Mouse (Mus musculus): Measurements from ENCODE around the gene Sec14l5. TPM values are rescaled to one million over a fixed set of nuclear protein-coding genes. Genes with fewer than 3 reads are reported as not detected.

The Sec14l5 gene
- polyA plus RNA-seq, 1 experiment from 2014 or later = 0.48 TPM

DNA sequence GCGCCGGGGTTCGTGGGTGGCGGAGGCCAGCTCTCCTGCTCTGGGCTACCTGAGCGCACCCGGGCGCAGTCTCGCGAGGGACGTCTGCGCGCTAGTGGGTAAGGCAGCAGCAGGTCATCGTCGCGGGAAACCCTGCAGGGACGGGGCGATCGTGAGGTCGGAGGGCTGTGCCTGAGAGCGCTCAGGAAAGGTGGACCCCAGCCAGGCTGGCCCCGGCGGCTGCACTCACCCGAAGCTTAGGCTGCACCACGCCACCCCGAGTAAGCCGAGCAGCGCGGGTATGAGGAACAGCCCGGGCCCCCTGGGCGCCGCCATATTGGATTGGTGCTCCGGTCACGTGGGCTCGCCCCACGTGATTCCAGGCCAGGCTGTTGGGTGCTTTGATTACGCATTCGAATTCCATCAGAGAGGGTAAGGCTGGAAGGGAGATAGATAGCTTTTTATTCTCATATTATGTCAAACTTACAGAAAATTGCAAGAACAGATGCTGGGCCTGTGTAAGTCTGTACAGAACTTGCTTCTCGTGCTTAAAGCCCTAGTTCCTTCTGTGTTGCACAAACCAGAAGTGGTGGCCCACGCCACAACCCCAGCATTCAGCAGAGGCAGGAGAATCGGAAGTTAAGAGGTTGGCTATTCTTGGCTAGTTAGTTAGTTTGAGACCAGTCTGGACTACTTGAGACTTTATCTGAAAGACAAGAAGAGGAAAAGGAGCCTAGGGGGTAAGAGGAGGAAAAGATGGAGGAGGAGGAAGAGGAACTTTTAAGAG, 56.9 kb downstream of the Sec14l5 start, which contains the start of gene Nagpa:
Gene Nagpa, minus strand, starts transcription at position 345 of the 766 bp plus-strand sequence.
- DNase-seq (ENCODE audit: low spot score) = peak; percentile 88
- peak within 1 kb of the TSS; percentile 82 for H3K4me2 ChIP-seq (replicated peaks)
- peak within 1 kb of the TSS; percentile 64 for H3K9ac ChIP-seq
- H3K27ac ChIP-seq = no peak within 1 kb of the TSS
- H3K36me3 ChIP-seq (replicated peaks; ENCODE audit: control insufficient read depth, insufficient read depth) = peaks cover 8% of the 10 kb centered on the region; the same call in 1 of the 2 replicates
- 4% methylated on average over 40 of the region's 40 CpGs for WGBS
- H3K4me1 ChIP-seq (replicated peaks; ENCODE audit: control insufficient read depth, insufficient read depth, low read length) = 0 out of 2 replicates have a peak, but pooled peaks cover 9% of the 10 kb centered on the region
- H3K27me3 ChIP-seq (ENCODE audit: control insufficient read depth, insufficient read depth, low read length) = no peaks in the 10 kb centered on the region
- H3K9me3 ChIP-seq (ENCODE audit: control insufficient read depth, low read length) = no peaks in the 10 kb centered on the region
- peak within 1 kb of the TSS; percentile 72 for H3K4me3 ChIP-seq (replicated peaks; ENCODE audit: low read length)
- ATAC-seq (ENCODE audit: low FRiP score) = peak; percentile 89

DNA sequence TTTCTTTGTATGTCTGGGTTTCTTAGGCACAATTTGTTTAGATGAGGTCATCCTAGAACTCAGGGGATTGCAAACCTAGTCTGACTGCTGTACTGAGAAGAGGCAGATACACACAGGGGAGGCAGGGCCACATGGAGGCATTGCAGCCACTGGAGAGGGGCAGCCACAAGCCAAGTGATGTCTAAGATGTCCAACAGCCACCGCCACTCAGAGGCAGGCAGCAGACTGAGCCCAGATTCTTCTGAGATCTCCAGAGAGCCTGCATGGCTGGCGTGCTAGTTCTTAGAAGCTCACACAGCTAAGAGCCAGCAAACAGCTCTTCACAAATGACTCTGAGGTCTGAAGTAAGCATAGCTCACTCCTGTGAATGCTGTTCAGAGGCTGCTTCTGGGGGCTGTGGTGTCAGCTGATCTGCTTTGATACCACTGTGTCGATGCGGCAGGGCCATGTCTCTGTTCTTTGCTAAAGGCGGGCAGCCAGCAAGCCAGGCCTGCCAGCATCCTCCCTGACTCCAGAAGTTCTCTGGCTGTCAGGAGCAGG, 58.6 kb downstream of the Sec14l5 start:
- whole genome bisulfite sequencing = 91% methylated on average over 5 of the region's 5 CpGs
- Histone ChIP-seq H3K4me2 (replicated peaks) (no peak overlapping the region), H3K36me3 (replicated peaks; ENCODE audit: control insufficient read depth, insufficient read depth) (no peaks in the 10 kb centered on the region), H3K9me3 (ENCODE audit: control insufficient read depth, low read length) (no peaks in the 10 kb centered on the region), H3K9ac (no peak overlapping the region), H3K4me3 (replicated peaks; ENCODE audit: low read length) (no peak overlapping the region), H3K27me3 (ENCODE audit: control insufficient read depth, insufficient read depth, low read length) (no peaks in the 10 kb centered on the region), H3K4me1 (replicated peaks; ENCODE audit: control insufficient read depth, insufficient read depth, low read length) (0 out of 2 replicates have a peak, but pooled peaks cover 9% of the 10 kb centered on the region), H3K27ac (no peak overlapping the region)
- DNase-seq (ENCODE audit: low spot score) (no peak), ATAC-seq (ENCODE audit: low FRiP score) (no peak)

DNA sequence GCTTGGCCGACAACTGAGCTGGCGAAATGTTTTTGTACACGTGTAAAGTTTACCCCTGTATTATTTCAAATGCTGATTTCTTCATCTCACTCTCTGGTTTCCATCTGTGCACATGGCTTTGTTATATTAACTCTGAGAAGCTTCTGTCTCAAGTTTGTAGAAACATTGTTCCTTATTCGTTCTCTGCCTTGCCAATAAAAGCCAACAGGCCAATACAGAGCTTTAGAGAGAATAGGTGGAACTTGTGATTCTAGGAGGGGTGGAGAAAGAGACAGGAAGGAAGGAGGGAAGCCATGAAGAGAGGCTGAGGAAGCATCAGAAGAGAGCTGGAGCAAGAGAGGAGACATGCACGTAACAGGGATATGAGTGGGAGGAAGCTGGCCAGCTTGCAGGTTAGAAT, 59.1 kb downstream of the Sec14l5 start:
- Histone ChIP-seq H3K9me3 (ENCODE audit: control insufficient read depth, low read length) (no peaks in the 10 kb centered on the region), H3K4me3 (replicated peaks; ENCODE audit: low read length) (no peak overlapping the region), H3K27ac (no peak overlapping the region), H3K27me3 (ENCODE audit: control insufficient read depth, insufficient read depth, low read length) (no peaks in the 10 kb centered on the region), H3K9ac (no peak overlapping the region), H3K4me2 (replicated peaks) (no peak overlapping the region), H3K36me3 (replicated peaks; ENCODE audit: control insufficient read depth, insufficient read depth) (no peaks in the 10 kb centered on the region), H3K4me1 (replicated peaks; ENCODE audit: control insufficient read depth, insufficient read depth, low read length) (0 out of 2 replicates have a peak, but pooled peaks cover 9% of the 10 kb centered on the region)
- 73% methylated on average over 5 of the region's 5 CpGs for WGBS
- ATAC-seq (ENCODE audit: low FRiP score) (no peak), DNase-seq (ENCODE audit: low spot score) (no peak)

DNA sequence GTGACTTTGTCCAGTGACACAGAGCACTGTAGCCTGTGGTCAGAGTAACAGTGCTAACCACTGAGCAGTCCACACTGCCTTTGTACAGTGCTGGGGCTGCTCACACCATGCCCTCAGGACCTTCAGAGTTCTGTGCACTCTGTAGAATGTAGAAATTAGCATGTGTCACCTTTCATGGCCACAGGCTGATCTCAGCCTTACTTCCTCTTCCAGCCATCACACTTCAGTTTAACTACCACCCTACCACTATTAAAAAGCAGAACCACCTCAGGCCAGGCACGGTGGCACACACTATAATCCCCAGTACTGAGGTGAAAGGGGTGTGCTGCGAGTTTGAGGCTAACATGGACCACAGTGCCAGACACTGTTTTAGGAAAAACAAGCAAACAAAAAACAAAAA, 63.5 kb downstream of the Sec14l5 start:
- Histone ChIP-seq H3K9ac (no peak overlapping the region), H3K4me2 (replicated peaks) (no peak overlapping the region), H3K27me3 (ENCODE audit: control insufficient read depth, insufficient read depth, low read length) (no peaks in the 10 kb centered on the region), H3K4me3 (replicated peaks; ENCODE audit: low read length) (no peak overlapping the region), H3K4me1 (replicated peaks; ENCODE audit: control insufficient read depth, insufficient read depth, low read length) (no peaks in the 10 kb centered on the region), H3K9me3 (ENCODE audit: control insufficient read depth, low read length) (no peaks in the 10 kb centered on the region), H3K36me3 (replicated peaks; ENCODE audit: control insufficient read depth, insufficient read depth) (no peaks in the 10 kb centered on the region), H3K27ac (no peak overlapping the region)
- ATAC-seq (ENCODE audit: low FRiP score) (no peak), DNase-seq (ENCODE audit: low spot score) (no peak)
- WGBS = 83% methylated on average over 2 of the region's 2 CpGs

GRCm38 (mm10) chr16:5212150-5212549, 65.2 kb downstream of the Sec14l5 start:
- Histone ChIP-seq H3K9me3 (ENCODE audit: control insufficient read depth, low read length) (no peaks in the 10 kb centered on the region), H3K27me3 (ENCODE audit: control insufficient read depth, insufficient read depth, low read length) (no peaks in the 10 kb centered on the region), H3K4me3 (replicated peaks; ENCODE audit: low read length) (no peak overlapping the region), H3K9ac (no peak overlapping the region), H3K27ac (no peak overlapping the region), H3K36me3 (replicated peaks; ENCODE audit: control insufficient read depth, insufficient read depth) (no peaks in the 10 kb centered on the region), H3K4me1 (replicated peaks; ENCODE audit: control insufficient read depth, insufficient read depth, low read length) (no peaks in the 10 kb centered on the region), H3K4me2 (replicated peaks) (no peak overlapping the region)
- no peak for DNase-seq (ENCODE audit: low spot score)
- no peak for ATAC-seq (ENCODE audit: low FRiP score)
- 91% methylated on average over 3 of the region's 3 CpGs for WGBS

DNA sequence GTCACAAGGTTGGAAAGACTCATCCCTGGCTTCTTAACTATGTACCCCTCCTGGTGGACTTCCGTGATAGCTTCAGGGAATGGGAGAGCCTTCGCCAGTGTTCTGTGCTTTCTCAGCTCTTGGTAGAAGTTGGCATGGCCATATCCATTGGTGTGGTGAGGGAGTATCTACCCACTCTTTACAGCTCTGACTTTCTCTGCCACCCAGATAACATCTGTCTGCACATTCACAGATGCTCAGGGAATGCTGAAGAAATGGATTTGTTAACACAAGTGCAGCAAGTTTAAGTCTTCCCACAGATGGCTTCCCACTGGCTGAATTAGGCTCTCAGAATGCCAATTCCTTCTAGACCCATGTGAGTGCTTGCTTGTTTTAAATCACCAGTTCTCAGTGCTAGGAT, 67.2 kb downstream of the Sec14l5 start:
- H3K4me1 ChIP-seq (replicated peaks; ENCODE audit: control insufficient read depth, insufficient read depth, low read length) = no peaks in the 10 kb centered on the region

GRCm38 (mm10) chr16:5216686-5217085, 69.8 kb downstream of the Sec14l5 start:
- Histone ChIP-seq H3K36me3 (replicated peaks; ENCODE audit: control insufficient read depth, insufficient read depth) (no peaks in the 10 kb centered on the region), H3K4me2 (replicated peaks) (no peak overlapping the region), H3K4me3 (replicated peaks; ENCODE audit: low read length) (no peak overlapping the region), H3K4me1 (replicated peaks; ENCODE audit: control insufficient read depth, insufficient read depth, low read length) (no peaks in the 10 kb centered on the region), H3K9me3 (ENCODE audit: control insufficient read depth, low read length) (no peaks in the 10 kb centered on the region), H3K9ac (no peak overlapping the region), H3K27me3 (ENCODE audit: control insufficient read depth, insufficient read depth, low read length) (no peaks in the 10 kb centered on the region; the same call in 1 of the 2 replicates), H3K27ac (no peak overlapping the region)
- DNase-seq (ENCODE audit: low spot score) (no peak), ATAC-seq (ENCODE audit: low FRiP score) (no peak)
- 75% methylated on average over 6 of the region's 6 CpGs for WGBS

More for the DNA sequence above, 67.2 kb downstream of the Sec14l5 start:
- H3K9me3 ChIP-seq (ENCODE audit: control insufficient read depth, low read length) = no peaks in the 10 kb centered on the region
- WGBS = 94% methylated on average over 2 of the region's 2 CpGs
- H3K27ac ChIP-seq = no peak overlapping the region
- ATAC-seq (ENCODE audit: low FRiP score) = no peak
- H3K4me2 ChIP-seq (replicated peaks) = no peak overlapping the region
- H3K36me3 ChIP-seq (replicated peaks; ENCODE audit: control insufficient read depth, insufficient read depth) = no peaks in the 10 kb centered on the region
- no peak for DNase-seq (ENCODE audit: low spot score)
- H3K27me3 ChIP-seq (ENCODE audit: control insufficient read depth, insufficient read depth, low read length) = no peaks in the 10 kb centered on the region
- H3K4me3 ChIP-seq (replicated peaks; ENCODE audit: low read length) = no peak overlapping the region
- H3K9ac ChIP-seq = no peak overlapping the region

GRCm38 (mm10) chr16:5217341-5218133, 70.6 kb downstream of the Sec14l5 start:
- Histone ChIP-seq H3K4me2 (replicated peaks) (no peak overlapping the region), H3K27me3 (ENCODE audit: control insufficient read depth, insufficient read depth, low read length) (peaks cover 3% of the 10 kb centered on the region; the same call in 1 of the 2 replicates), H3K36me3 (replicated peaks; ENCODE audit: control insufficient read depth, insufficient read depth) (no peaks in the 10 kb centered on the region), H3K9me3 (ENCODE audit: control insufficient read depth, low read length) (no peaks in the 10 kb centered on the region), H3K4me3 (replicated peaks; ENCODE audit: low read length) (no peak overlapping the region), H3K9ac (no peak overlapping the region), H3K27ac (no peak overlapping the region), H3K4me1 (replicated peaks; ENCODE audit: control insufficient read depth, insufficient read depth, low read length) (no peaks in the 10 kb centered on the region)
- DNase-seq (ENCODE audit: low spot score) (no peak), ATAC-seq (ENCODE audit: low FRiP score) (no peak)
- WGBS = 63% methylated on average over 5 of the region's 5 CpGs

- DNase-seq (ENCODE audit: low spot score) (no peak), ATAC-seq (ENCODE audit: low FRiP score) (no peak)
- Histone ChIP-seq H3K9me3 (ENCODE audit: control insufficient read depth, low read length) (no peaks in the 10 kb centered on the region), H3K36me3 (replicated peaks; ENCODE audit: control insufficient read depth, insufficient read depth) (no peaks in the 10 kb centered on the region), H3K4me3 (replicated peaks; ENCODE audit: low read length) (no peak overlapping the region), H3K4me2 (replicated peaks) (no peak overlapping the region), H3K4me1 (replicated peaks; ENCODE audit: control insufficient read depth, insufficient read depth, low read length) (no peaks in the 10 kb centered on the region), H3K9ac (no peak overlapping the region), H3K27me3 (ENCODE audit: control insufficient read depth, insufficient read depth, low read length) (peaks cover 3% of the 10 kb centered on the region; the same call in 1 of the 2 replicates), H3K27ac (no peak overlapping the region)
- WGBS = 59% methylated on average over 4 of the region's 4 CpGs
These were observed 74.5 kb downstream of the Sec14l5 start for GRCm38 (mm10) chr16:5221403-5221802.
